Mouse (Mus musculus) ES-Bruce4 (cell line): ENCODE data around the gene Bud13. TPM values are rescaled to one million over a fixed set of nuclear protein-coding genes. Genes with fewer than 3 reads are reported as not detected.

ENCODE experiments used
- H3K27ac ChIP-seq: 2 replicates; pipeline ENCODE4 v1.5.1; 2012; ENCODE audit warnings: low read length, inconsistent platforms; ENCODE audit not compliant: insufficient read depth
- H3K27me3 ChIP-seq: 2 replicates; pipeline ENCODE4 v1.6.1; 2012; ENCODE audit warnings: mild to moderate bottlenecking, low read length, inconsistent platforms; ENCODE audit not compliant: control insufficient read depth, poor library complexity, insufficient read depth, severe bottlenecking
- H3K36me3 ChIP-seq: 2 replicates; pipeline ENCODE4 v1.6.1; 2012; ENCODE audit warnings: inconsistent platforms, mild to moderate bottlenecking, low read length, moderate library complexity; ENCODE audit not compliant: control insufficient read depth, poor library complexity, insufficient read depth, severe bottlenecking
- H3K4me1 ChIP-seq: one replicate; pipeline ENCODE4 v1.8.1; 2011; ENCODE audit warnings: low read length; ENCODE audit not compliant: control insufficient read depth, insufficient read depth
- H3K4me3 ChIP-seq: 2 replicates; pipeline ENCODE4 v1.5.1; 2011; ENCODE audit warnings: low read depth, mild to moderate bottlenecking, low read length
- H3K9ac ChIP-seq: 2 replicates; pipeline ENCODE4 v1.6.1; 2012; ENCODE audit warnings: low read depth, mild to moderate bottlenecking, inconsistent platforms; ENCODE audit not compliant: poor library complexity, severe bottlenecking
- H3K9me3 ChIP-seq: replicated peaks from 2 replicates; pipeline ENCODE4 v1.6.1; 2012; ENCODE audit warnings: mild to moderate bottlenecking, low read length, inconsistent platforms; ENCODE audit not compliant: control insufficient read depth, poor library complexity, insufficient read depth, severe bottlenecking
- CTCF ChIP-seq: IDR thresholded peaks from one replicate; pipeline ENCODE4 v1.8.1; 2011; ENCODE audit warnings: low read depth, low read length
- EP300 ChIP-seq: IDR thresholded peaks from 2 replicates; pipeline ENCODE4 v1.6.1; 2011; ENCODE audit warnings: low read depth, low read length; ENCODE audit not compliant: insufficient read depth
- POLR2A ChIP-seq: IDR thresholded peaks from one replicate; pipeline ENCODE4 v1.8.1; 2011; ENCODE audit warnings: low read length; ENCODE audit not compliant: insufficient read depth
- polyA plus RNA-seq: library from polyadenylated mRNA; stranded (reverse); fragments of >200 nt; gene quantifications from 2 replicates; pipeline ENCODE4 v1.2.4, GENCODE M21; 2011; ENCODE audit warnings: low read depth; ENCODE audit not compliant: missing spikeins, insufficient read depth, insufficient read length

Bud13 gene
- polyA plus RNA-seq, 1 experiment, result 28.5 TPM

DNA sequence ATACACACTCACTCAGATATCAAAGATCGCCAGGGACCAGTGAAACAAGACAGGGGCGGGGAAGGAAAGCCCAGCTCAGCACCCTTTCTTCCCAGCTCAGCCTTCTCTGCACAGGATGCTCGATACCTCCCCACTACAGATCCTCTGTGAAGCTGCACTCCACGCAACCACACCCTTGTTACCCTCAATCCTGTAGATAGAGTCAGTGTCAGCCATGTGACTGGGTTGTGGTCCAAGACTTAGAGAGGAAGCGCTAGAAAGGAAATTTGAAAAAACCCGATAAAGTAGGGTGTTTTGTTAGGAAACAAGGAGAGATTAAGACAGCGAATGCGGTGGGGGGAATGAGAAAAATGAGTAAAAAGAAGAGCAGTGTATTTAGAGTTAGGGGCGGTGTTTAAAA lies 10.7 kb upstream of the Bud13 start:
- no peak overlapping the region for H3K4me3 ChIP-seq
- H3K9ac ChIP-seq, result peak overlapping the region; percentile 74
- no peak overlapping the region for H3K27ac ChIP-seq
- no peak for TF ChIP-seq CTCF
- TF ChIP-seq POLR2A, result no peak
- no peak for TF ChIP-seq EP300
- no peaks in the 10 kb centered on the region for H3K4me1 ChIP-seq
- no peaks in the 10 kb centered on the region for H3K27me3 ChIP-seq
- no peaks in the 10 kb centered on the region for H3K9me3 ChIP-seq
- peaks cover 23% of the 10 kb centered on the region for H3K36me3 ChIP-seq

DNA sequence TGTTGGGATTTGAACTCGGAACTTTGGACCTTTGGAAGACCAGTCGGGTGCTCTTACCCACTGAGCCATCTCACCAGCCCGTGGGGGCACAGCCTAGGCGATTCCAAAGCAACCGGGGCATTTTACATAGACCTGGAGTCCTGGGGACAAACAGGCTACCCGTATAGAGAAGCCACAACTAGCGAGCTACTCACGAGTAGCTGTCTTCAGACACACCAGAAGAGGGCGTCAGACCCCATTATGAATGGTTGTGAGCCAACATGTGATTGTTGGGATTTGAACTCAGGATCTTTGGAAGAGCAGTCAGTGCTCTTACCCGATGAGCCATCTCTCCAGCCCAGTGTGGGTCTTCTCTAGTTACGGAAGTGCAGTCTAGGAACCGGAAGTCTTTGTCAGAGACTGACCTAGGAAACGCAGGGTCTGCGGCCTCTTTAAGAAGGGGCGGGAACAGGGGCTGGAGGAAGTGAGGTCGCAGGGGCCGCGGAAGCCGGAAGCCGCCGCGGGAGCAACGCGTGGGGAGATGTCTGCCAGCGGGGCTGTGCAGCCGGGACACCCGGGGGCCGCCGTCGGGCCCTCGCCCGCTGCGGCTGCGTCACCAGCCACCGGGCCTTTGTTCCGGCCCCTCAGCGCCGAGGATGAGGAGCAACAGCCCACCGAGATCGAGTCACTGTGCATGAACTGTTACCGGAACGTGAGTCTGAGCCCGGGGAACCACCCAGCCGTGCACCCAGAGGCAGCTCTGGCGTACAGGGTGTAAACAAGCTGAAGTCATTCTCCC lies 9.9 kb upstream of the Bud13 start, which contains the start of gene Zpr1:
Gene Zpr1 (plus strand): TSS at position 388 of the 778 bp plus-strand sequence.
- H3K4me3 ChIP-seq, result peak within 1 kb of the TSS; percentile 88

GRCm38 (mm10) chr9:46274494-46274893 lies 8.3 kb upstream of the Bud13 start:
- no peaks in the 10 kb centered on the region for H3K4me1 ChIP-seq
- H3K9me3 ChIP-seq, result no peaks in the 10 kb centered on the region
- H3K27me3 ChIP-seq, result no peaks in the 10 kb centered on the region
- H3K4me3 ChIP-seq, result no peak overlapping the region
- TF ChIP-seq POLR2A (no peak), CTCF (no peak), EP300 (no peak)
- H3K9ac ChIP-seq, result no peak overlapping the region
- H3K36me3 ChIP-seq, result peaks cover 35% of the 10 kb centered on the region
- H3K27ac ChIP-seq, result no peak overlapping the region

More for the DNA sequence above, 9.9 kb upstream of the Bud13 start, which contains the start of gene Zpr1:
- Histone ChIP-seq H3K36me3 (peaks cover 31% of the 10 kb centered on the region), H3K9me3 (no peaks in the 10 kb centered on the region), H3K9ac (peak within 1 kb of the TSS; percentile 74), H3K4me1 (no peaks in the 10 kb centered on the region), H3K27me3 (no peaks in the 10 kb centered on the region), H3K27ac (no peak within 1 kb of the TSS)
- no peak for TF ChIP-seq CTCF
- TF ChIP-seq EP300, result no peak
- TF ChIP-seq POLR2A, result no peak

- Histone ChIP-seq H3K4me1 (no peaks in the 10 kb centered on the region), H3K9me3 (no peaks in the 10 kb centered on the region), H3K36me3 (peaks cover 9% of the 10 kb centered on the region; the same call in 1 of the 2 replicates), H3K9ac (no peak overlapping the region), H3K27me3 (no peaks in the 10 kb centered on the region), H3K4me3 (no peak overlapping the region), H3K27ac (no peak overlapping the region)
- TF ChIP-seq EP300 (no peak), POLR2A (no peak), CTCF (no peak)
Measured at GRCm38 (mm10) chr9:46298381-46298780, 15.6 kb downstream of the Bud13 start.

- no peaks in the 10 kb centered on the region for H3K27me3 ChIP-seq
- H3K9ac ChIP-seq, result no peak overlapping the region
Measured at GRCm38 (mm10) chr9:46302142-46302541, 19.3 kb downstream of the Bud13 start.

GRCm38 (mm10) chr9:46309121-46309520 lies 26.3 kb downstream of the Bud13 start:
- Histone ChIP-seq H3K27ac (no peak overlapping the region), H3K4me3 (no peak overlapping the region)

More at GRCm38 (mm10) chr9:46302142-46302541, 19.3 kb downstream of the Bud13 start:
- H3K4me1 ChIP-seq, result peaks cover 4% of the 10 kb centered on the region
- peaks cover 9% of the 10 kb centered on the region; the same call in 1 of the 2 replicates for H3K36me3 ChIP-seq
- H3K9me3 ChIP-seq, result no peaks in the 10 kb centered on the region
- no peak overlapping the region for H3K4me3 ChIP-seq
- H3K27ac ChIP-seq, result no peak overlapping the region
- TF ChIP-seq POLR2A, result no peak
- TF ChIP-seq CTCF, result peak; percentile 86
- no peak for TF ChIP-seq EP300

More at GRCm38 (mm10) chr9:46309121-46309520, 26.3 kb downstream of the Bud13 start:
- Histone ChIP-seq H3K4me1 (peaks cover 4% of the 10 kb centered on the region), H3K9me3 (no peaks in the 10 kb centered on the region), H3K27me3 (no peaks in the 10 kb centered on the region), H3K9ac (no peak overlapping the region), H3K36me3 (no peaks in the 10 kb centered on the region)
- TF ChIP-seq CTCF (peak; percentile 85), EP300 (no peak)
